Mouse (Mus musculus) heart, embryonic 10.5 days (tissue): ENCODE measurements around the gene Rbms1. TPM values are rescaled to one million over a fixed set of nuclear protein-coding genes. Genes with fewer than 3 reads are reported as not detected.

ENCODE experiments used
- DNase-seq: peaks from one replicate; pipeline ENCODE4 v3.0.0-alpha.2; 2017; ENCODE audit warnings: low spot score
- H3K27ac ChIP-seq: fragments of 300-500 bp; sonication (generic); 2 replicates; pipeline ENCODE4 v1.5.1; 2016; ENCODE audit warnings: mild to moderate bottlenecking
- H3K27me3 ChIP-seq: fragments of 300-500 bp; sonication (generic); 2 replicates; pipeline ENCODE4 v1.6.1; 2016; ENCODE audit warnings: mild to moderate bottlenecking; ENCODE audit not compliant: poor library complexity, insufficient read depth, severe bottlenecking
- H3K36me3 ChIP-seq: fragments of 300-500 bp; sonication (generic); 2 replicates; pipeline ENCODE4 v1.6.1; 2016; ENCODE audit warnings: mild to moderate bottlenecking, moderate library complexity
- H3K4me1 ChIP-seq: fragments of 300-500 bp; sonication (generic); 2 replicates; pipeline ENCODE4 v1.6.1; 2016; ENCODE audit warnings: mild to moderate bottlenecking
- H3K4me3 ChIP-seq: fragments of 300-500 bp; sonication (generic); 2 replicates; pipeline ENCODE4 v1.5.1; 2016; ENCODE audit warnings: mild to moderate bottlenecking, moderate library complexity
- H3K9me3 ChIP-seq: fragments of 300-500 bp; sonication (generic); 2 replicates; pipeline ENCODE4 v1.6.1; 2016; ENCODE audit warnings: mild to moderate bottlenecking, moderate library complexity
- WGBS: fragments of 180-500 bp; shearing (Covaris S2); methylation state at CpG from one replicate; pipeline ENCODE4 v1.1.7; 2016; 5-methylcytosine and 5-hydroxymethylcytosine counted together
- polyA plus RNA-seq: library from polyadenylated mRNA; unstranded; fragments of >200 nt; fragmentation: Nextera tagmentation; extraction: Ambion mirVana; gene quantifications from 2 replicates; pipeline ENCODE4 v1.2.1, GENCODE M21; 2016

Gene Rbms1
- polyA plus RNA-seq, 1 experiment from 2014 or later, result 146 TPM

DNA sequence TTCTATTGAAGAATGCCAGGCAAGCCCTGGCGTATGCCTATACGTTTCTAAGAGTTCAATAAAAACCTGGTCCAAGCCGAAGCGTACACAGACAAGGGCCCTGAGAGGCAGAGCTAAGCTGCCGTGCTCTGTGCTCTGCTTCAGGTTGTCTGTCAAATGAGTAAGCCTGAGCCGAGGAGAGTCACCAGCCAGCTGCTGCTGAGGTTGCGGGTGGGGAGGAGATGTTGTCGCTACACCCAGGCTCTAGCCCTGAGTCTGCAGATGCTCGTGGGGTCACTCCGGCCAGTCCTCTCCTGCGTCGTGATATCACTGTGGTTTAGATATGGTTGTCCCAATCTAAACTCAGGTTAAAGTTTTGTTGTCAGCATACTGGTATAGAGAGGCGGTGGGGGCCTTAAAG lies 247.2 kb downstream of the Rbms1 start:
- H3K36me3 ChIP-seq, result no peaks in the 10 kb centered on the region
- no peak overlapping the region for H3K4me3 ChIP-seq
- DNase-seq, result no peak
- 64% methylated on average over 13 of the region's 13 CpGs for WGBS
- peaks cover 55% of the 10 kb centered on the region for H3K4me1 ChIP-seq
- no peaks in the 10 kb centered on the region for H3K9me3 ChIP-seq
- no peaks in the 10 kb centered on the region for H3K27me3 ChIP-seq
- H3K27ac ChIP-seq, result peak overlapping the region; percentile 56; the same call in 1 of the 2 replicates

GRCm38 (mm10) chr2:60714971-60715502 lies 248.0 kb downstream of the Rbms1 start:
- WGBS, result 74% methylated on average over 8 of the region's 8 CpGs

DNA sequence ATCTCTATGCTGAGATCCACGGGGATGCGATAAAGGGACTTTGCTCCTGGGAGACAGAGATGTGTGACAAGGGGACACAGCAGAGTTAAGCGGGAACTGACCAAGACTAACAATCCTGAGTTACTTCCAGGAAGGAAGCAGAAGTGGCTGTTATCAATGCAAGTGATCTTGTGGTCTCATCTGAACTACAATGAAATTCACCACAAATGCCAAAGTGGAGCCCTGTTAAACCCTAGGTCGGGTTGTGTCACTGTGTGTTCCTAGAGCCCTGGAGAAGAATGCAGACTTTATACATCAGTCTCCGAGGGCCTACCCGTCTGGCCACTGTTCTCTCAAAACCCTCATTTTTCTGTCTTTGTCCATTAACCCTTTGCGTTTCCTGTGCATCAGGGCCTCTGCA lies 248.5 kb downstream of the Rbms1 start:
- no peak for DNase-seq
- H3K4me3 ChIP-seq, result no peak overlapping the region
- WGBS, result 56% methylated on average over 7 of the region's 7 CpGs
- H3K27me3 ChIP-seq, result no peaks in the 10 kb centered on the region
- no peaks in the 10 kb centered on the region for H3K36me3 ChIP-seq
- peak overlapping the region; percentile 56; the same call in 1 of the 2 replicates for H3K27ac ChIP-seq
- no peaks in the 10 kb centered on the region for H3K9me3 ChIP-seq
- peaks cover 53% of the 10 kb centered on the region for H3K4me1 ChIP-seq

More at GRCm38 (mm10) chr2:60714971-60715502, 248.0 kb downstream of the Rbms1 start:
- H3K4me3 ChIP-seq, result no peak overlapping the region
- no peaks in the 10 kb centered on the region for H3K9me3 ChIP-seq
- H3K4me1 ChIP-seq, result peaks cover 53% of the 10 kb centered on the region
- H3K36me3 ChIP-seq, result no peaks in the 10 kb centered on the region
- H3K27me3 ChIP-seq, result no peaks in the 10 kb centered on the region
- DNase-seq, result no peak
- H3K27ac ChIP-seq, result peak overlapping the region; percentile 56; the same call in 1 of the 2 replicates

- DNase-seq, result no peak
- WGBS, result 78% methylated on average over 8 of the region's 8 CpGs
Measured at GRCm38 (mm10) chr2:60713857-60714256, 249.1 kb downstream of the Rbms1 start.

GRCm38 (mm10) chr2:60712891-60713290 lies 250.1 kb downstream of the Rbms1 start:
- DNase-seq, result no peak
- Histone ChIP-seq H3K9me3 (no peaks in the 10 kb centered on the region), H3K36me3 (no peaks in the 10 kb centered on the region), H3K4me1 (peaks cover 62% of the 10 kb centered on the region), H3K4me3 (no peak overlapping the region), H3K27me3 (no peaks in the 10 kb centered on the region), H3K27ac (0 out of 2 replicates have a peak overlapping the region, but pooled peaks have one; percentile 17)
- 73% methylated on average over 5 of the region's 5 CpGs for WGBS

More at GRCm38 (mm10) chr2:60713857-60714256, 249.1 kb downstream of the Rbms1 start:
- H3K27me3 ChIP-seq, result no peaks in the 10 kb centered on the region
- H3K27ac ChIP-seq, result no peak overlapping the region
- no peaks in the 10 kb centered on the region for H3K36me3 ChIP-seq
- H3K4me3 ChIP-seq, result no peak overlapping the region
- H3K9me3 ChIP-seq, result no peaks in the 10 kb centered on the region
- peaks cover 56% of the 10 kb centered on the region for H3K4me1 ChIP-seq

- Histone ChIP-seq H3K4me3 (no peak overlapping the region), H3K9me3 (no peaks in the 10 kb centered on the region), H3K27ac (peak overlapping the region; percentile 80; the same call in 1 of the 2 replicates), H3K4me1 (peaks cover 62% of the 10 kb centered on the region), H3K36me3 (no peaks in the 10 kb centered on the region), H3K27me3 (no peaks in the 10 kb centered on the region)
- 73% methylated on average over 6 of the region's 6 CpGs for WGBS
- no peak for DNase-seq
Measured at GRCm38 (mm10) chr2:60712483-60712882, 250.5 kb downstream of the Rbms1 start.

DNA sequence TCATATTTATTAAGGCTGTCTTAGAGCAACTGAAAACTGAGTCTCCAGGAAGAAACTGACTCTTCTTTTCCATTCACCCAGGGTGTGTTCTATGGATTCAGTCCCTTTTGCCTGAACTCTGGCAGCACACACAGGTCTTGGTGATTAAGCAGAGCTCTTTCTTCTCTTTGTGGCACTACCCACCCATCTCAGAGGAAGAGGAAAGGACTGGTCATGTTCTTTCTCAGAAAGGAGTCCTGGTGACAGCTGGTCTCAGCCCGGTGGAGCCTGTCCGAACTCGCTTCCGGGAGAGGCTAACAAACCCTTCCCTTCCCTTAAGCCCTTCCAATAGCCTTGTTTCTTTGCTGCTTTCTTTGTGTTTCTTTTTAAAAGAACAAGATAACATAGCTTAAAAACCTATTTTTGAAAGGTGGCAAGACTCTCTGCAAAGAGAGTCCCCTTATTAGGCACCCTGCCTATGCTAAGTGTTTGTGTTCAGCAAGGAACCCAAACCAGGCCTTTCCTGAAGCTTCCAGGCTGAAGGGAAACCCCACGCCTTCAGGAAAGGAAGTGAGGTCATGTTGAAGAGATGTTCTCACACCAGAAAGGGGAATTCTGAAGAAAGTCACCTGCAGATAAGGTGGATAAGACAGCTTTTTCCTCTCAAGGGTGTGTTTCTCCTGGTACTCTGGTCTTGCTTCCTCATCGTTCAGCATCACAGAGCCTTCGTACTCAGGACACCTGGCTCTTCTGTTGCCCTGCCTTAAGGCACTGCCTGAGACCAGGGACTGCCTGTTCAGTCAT lies 251.7 kb downstream of the Rbms1 start:
- Histone ChIP-seq H3K27ac (peak overlapping the region; percentile 80; the same call in 1 of the 2 replicates), H3K9me3 (no peaks in the 10 kb centered on the region), H3K4me3 (no peak overlapping the region), H3K36me3 (no peaks in the 10 kb centered on the region), H3K4me1 (peaks cover 62% of the 10 kb centered on the region), H3K27me3 (no peaks in the 10 kb centered on the region)
- DNase-seq, result no peak
- WGBS, result 56% methylated on average over 7 of the region's 7 CpGs

DNA sequence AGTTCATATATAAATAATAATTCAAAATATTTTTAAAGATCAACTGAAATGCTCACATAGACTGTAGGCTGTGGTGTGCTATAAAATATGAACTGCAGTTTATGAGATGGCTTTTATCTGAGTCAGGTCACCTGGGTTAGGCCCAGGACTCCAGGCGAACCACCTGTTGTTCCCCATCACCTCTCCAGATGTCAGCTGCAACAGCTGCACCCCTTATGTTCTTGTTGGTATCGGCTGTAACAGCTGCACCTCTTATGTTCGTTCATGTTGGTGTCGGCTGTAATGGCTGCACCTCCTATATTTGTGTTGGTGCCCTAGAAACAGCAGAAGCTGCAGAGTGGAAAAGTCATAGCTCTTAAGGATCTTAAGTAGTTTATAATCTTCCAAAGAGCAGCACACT lies 252.7 kb downstream of the Rbms1 start:
- Histone ChIP-seq H3K4me3 (no peak overlapping the region), H3K4me1 (peaks cover 54% of the 10 kb centered on the region), H3K36me3 (no peaks in the 10 kb centered on the region), H3K27ac (peak overlapping the region; percentile 67), H3K9me3 (no peaks in the 10 kb centered on the region), H3K27me3 (no peaks in the 10 kb centered on the region)
- no peak for DNase-seq
- 82% methylated on average over 4 of the region's 4 CpGs for WGBS

- no peaks in the 10 kb centered on the region for H3K9me3 ChIP-seq
- no peak for DNase-seq
- H3K27me3 ChIP-seq, result no peaks in the 10 kb centered on the region
- H3K4me1 ChIP-seq, result peaks cover 41% of the 10 kb centered on the region
- peak overlapping the region; percentile 69 for H3K27ac ChIP-seq
- 35% methylated on average over 3 of the region's 3 CpGs for WGBS
- no peaks in the 10 kb centered on the region for H3K36me3 ChIP-seq
- no peak overlapping the region for H3K4me3 ChIP-seq
Measured at GRCm38 (mm10) chr2:60708671-60709070, 254.3 kb downstream of the Rbms1 start.

- WGBS, result 76% methylated on average over 3 of the region's 3 CpGs
- Histone ChIP-seq H3K4me1 (peaks cover 40% of the 10 kb centered on the region), H3K4me3 (no peak overlapping the region), H3K9me3 (no peaks in the 10 kb centered on the region), H3K36me3 (no peaks in the 10 kb centered on the region), H3K27me3 (no peaks in the 10 kb centered on the region), H3K27ac (no peak overlapping the region)
- DNase-seq, result no peak
Measured at GRCm38 (mm10) chr2:60706866-60707265, 256.1 kb downstream of the Rbms1 start.

GRCm38 (mm10) chr2:60705426-60705825 lies 257.6 kb downstream of the Rbms1 start:
- WGBS, result 88% methylated on average over 8 of the region's 8 CpGs
- no peak overlapping the region for H3K4me3 ChIP-seq
- no peaks in the 10 kb centered on the region for H3K9me3 ChIP-seq
- H3K4me1 ChIP-seq, result peaks cover 27% of the 10 kb centered on the region
- H3K36me3 ChIP-seq, result no peaks in the 10 kb centered on the region
- H3K27ac ChIP-seq, result peak overlapping the region; percentile 10; the same call in 1 of the 2 replicates
- no peak for DNase-seq
- no peaks in the 10 kb centered on the region for H3K27me3 ChIP-seq

- WGBS, result 9% methylated on average over 4 of the region's 4 CpGs
- no peak overlapping the region for H3K4me3 ChIP-seq
- peak overlapping the region; percentile 76 for H3K27ac ChIP-seq
- no peaks in the 10 kb centered on the region for H3K36me3 ChIP-seq
- H3K4me1 ChIP-seq, result peaks cover 36% of the 10 kb centered on the region
- no peaks in the 10 kb centered on the region for H3K9me3 ChIP-seq
- DNase-seq, result no peak
- H3K27me3 ChIP-seq, result no peaks in the 10 kb centered on the region
Measured at GRCm38 (mm10) chr2:60703315-60703714, 259.7 kb downstream of the Rbms1 start.

DNA sequence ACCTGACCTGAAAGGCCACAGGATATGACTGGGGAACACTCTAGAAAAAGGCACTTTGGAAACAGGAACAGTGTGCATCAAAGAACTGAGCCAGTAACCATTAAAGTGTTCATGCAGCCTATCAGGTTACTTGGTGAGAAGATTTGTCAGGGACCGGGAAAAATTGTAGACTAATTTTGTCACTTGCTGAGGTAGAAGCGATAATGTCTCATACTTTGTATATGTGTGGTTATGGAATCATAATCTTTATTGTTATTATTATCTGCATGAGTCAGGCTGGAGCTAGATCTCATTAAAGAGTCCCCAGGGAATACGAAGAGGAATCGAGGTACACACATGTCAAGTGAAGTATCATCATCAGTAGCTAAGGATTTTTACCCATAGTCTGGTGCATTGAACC lies 262.0 kb downstream of the Rbms1 start:
- Histone ChIP-seq H3K4me3 (no peak overlapping the region), H3K36me3 (no peaks in the 10 kb centered on the region), H3K9me3 (no peaks in the 10 kb centered on the region), H3K27ac (no peak overlapping the region), H3K4me1 (peaks cover 48% of the 10 kb centered on the region), H3K27me3 (no peaks in the 10 kb centered on the region)
- no peak for DNase-seq
- 90% methylated on average over 4 of the region's 4 CpGs for WGBS
